Mouse (Mus musculus) lung, postnatal 0 days (tissue): ENCODE data around the gene Pigr.

ENCODE experiments used
- CTCF ChIP-seq: IDR thresholded peaks from 2 replicates; pipeline ENCODE4 v1.5.1; 2016; ENCODE audit warnings: antibody characterized with exemption, mild to moderate bottlenecking
- EP300 ChIP-seq: IDR thresholded peaks from 2 replicates; pipeline ENCODE4 v1.6.1; 2016; ENCODE audit warnings: antibody characterized with exemption, mild to moderate bottlenecking, control low read depth

DNA sequence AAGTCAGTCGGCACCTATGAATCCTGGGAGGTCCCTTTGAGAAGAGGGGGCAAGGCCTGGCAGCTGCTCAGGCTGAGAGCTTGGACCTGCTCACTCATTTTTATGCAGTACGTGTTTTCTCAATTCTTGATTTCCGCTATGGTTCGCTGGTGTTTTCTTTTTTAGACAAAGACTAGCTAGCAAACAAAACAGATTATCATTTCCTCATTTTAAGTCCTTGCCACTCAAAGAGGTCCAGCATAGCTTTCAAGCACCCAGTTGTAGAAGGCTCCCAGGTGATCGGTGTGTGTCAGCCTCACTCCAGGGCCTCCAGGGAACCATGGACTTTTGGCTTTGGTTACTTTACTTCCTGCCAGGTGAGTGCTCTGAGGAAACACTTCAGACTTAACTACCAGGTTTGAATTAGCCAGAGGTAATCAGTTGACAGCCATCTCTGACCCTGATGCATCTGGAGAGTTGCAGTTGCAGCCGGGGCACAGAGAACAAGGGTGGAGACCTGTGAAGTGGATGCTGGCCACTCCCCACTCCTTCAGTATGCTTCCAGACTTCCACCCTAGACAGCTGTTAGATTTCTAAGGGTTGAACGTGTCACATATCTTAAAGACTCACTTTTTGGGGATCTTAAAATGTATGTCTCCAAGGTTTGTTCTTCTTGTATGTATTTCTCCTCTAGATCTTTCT, 39.2 kb downstream of the Pigr start, which contains the start of gene Fcmr:
- TF ChIP-seq CTCF (no peak), EP300 (no peak)
